Mouse (Mus musculus) frontal cortex, postnatal 25 days (tissue): ENCODE data around the gene Fbxl16.

Experiments
- DNase-seq, 2 experiments: peaks; one replicate each; pipeline ENCODE4 v3.0.0; 2022; ENCODE audit warnings: low spot score in 2 of 2

Fbxl16 gene

DNA sequence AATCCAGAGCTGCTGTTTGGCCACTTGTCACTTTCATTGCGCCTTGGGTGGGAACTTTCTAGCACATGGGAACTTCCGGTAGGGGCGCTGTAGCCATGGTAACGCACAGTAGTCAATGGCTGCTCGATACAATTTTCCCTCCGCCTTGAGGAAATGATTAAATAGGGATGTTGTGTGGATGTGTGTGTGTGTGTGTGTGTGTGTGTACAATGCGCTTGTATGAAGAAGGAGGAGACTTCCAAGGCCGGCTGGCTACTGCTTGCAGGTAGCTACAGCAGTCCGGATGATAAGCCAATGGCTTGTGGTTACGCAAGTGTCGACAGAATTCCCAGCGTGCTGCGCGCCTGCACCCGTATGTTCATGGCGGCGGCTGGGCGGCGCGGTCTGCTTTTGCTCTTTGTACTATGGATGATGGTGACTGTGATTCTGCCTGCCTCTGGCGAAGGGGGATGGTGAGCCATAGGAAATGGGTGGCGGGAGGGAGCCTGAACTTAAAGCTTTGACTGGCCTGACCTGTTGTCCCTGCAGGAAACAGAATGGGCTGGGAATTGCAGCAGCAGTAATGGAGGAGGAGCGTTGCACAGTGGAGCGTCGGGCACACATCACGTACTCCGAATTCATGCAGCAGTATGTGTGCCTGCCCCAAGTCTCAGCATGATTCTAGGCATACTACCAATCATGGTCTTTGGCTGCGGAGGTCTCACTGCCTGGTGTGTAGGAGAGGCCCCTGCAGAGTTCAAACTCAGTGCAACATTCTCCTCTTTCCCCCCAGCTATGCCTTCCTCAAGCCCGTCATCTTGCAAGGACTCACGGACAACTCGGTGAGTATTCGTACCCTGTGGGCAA lies 20.1 kb downstream of the Fbxl16 start, which contains the start of gene Jmjd8:
Jmjd8 (plus strand) TSS at position 156 of the 846 bp plus-strand sequence.
- DNase-seq = peak; percentile 73 to 75

GRCm38 (mm10) chr17:25829558-25830017 lies 20.7 kb downstream of the Fbxl16 start:
- DNase-seq = no peak

DNA sequence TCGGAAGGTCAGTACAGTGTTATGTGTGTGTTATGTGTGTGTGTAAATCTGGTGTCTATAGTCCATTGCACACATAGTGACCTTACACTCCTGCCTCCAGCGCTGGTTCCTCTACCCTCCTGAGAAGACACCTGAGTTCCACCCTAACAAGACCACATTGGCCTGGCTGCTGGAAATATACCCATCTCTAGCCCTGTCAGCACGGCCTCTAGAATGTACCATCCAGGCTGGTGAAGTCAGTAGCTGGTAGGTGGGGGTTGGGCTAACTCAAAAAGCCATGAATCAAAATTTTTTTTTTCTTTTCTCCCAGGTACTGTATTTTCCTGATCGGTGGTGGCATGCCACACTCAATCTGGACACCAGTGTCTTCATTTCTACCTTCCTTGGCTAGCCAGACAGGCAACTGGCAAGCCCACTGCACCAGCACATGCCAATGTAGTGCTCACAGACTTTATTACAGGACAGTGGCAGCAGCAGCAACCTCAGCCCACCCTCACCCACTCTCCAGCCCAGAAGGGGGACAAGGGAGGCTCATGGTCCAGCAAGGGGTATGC lies 21.4 kb downstream of the Fbxl16 start:
- DNase-seq = no peak

GRCm38 (mm10) chr17:25830806-25831431 lies 22.0 kb downstream of the Fbxl16 start:
- DNase-seq = no peak

- no peak for DNase-seq
Measured at GRCm38 (mm10) chr17:25831451-25832281, 22.8 kb downstream of the Fbxl16 start.

- peak; percentile 95 to 96 for DNase-seq
Measured at GRCm38 (mm10) chr17:25832436-25833290, 23.8 kb downstream of the Fbxl16 start.

DNA sequence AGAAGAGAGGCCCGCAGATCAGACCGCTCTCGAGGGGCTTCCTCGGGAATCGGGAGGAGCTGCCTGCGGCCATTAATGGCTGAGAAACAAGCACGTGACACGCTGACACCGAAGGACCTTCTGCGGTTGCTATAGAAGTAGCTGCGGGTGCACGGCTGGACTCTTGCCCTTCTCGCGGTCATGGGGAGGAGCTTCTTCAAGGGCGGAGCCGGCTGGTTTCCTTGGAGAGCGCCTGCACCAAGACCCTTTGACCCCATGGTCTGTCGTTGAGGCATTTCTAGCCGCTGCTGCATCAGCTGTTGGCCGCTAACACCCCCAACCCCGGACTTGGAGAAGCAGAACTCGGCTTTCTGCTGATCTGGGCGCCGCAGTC lies 24.4 kb downstream of the Fbxl16 start, which contains the start of gene Stub1:
Stub1 (minus strand) TSS at position 114 of the 373 bp plus-strand sequence.
- peak in 1 of 2 experiments; percentile 77 for DNase-seq

DNA sequence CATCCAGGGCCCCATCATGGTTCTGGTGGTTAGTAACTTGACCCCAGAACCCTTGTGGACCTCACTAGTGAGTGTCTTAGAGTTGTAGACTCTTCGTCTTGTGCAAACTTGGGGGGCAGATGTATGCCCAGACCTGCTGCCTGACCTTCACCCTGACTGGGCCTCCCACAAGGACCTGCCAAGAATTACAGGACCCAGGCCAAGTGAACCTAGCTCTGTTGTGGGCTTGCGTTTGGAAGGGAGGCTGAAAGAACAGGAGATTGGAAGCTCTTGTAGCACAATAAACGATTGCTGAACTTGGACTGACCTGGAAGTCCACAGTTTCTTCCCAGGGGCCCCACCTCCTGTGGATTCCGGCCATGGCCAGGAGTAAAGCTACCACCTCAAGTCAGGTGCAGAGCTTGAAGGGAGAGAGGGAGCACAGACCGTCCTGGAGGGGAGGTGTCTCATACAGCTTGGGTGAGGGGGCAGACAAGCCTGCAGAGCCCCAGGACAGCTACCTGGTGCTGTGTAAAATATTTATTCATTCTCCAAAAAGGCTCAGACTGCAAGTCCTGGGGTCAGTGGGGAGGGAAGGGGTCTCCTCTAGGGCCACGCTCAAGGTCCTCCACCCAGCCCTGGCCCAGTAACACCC lies 25.2 kb downstream of the Fbxl16 start:
- DNase-seq = no peak

DNA sequence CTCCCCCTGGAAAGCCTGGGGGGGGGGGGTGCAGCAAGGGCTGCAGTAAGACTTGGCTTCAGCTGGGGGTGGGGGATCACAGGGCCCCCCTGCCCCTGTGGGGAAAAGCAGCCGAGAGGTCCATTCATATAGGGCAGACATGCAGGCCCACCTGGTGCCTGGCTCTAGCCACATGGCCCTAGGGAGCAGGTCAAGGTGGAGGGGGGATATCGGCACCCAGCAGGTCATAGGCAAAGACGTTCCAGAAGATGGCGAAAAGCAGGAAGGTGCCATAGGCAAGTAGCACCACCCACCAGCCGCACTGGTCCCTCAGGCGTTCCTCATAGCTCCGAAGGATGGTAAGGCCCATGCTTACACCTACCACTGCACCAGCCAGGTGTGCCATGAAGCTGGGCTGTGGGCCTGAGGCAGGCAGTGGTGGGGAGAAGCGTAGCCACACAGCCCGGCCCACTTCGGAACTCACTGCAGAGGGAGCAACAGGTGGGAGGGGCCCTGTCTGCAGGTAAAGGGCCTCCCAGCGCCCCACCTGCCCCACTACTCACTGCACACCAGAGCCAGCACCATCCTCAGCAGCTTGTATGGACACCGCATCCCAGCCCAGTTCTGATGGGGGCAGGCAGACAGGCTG lies 25.8 kb downstream of the Fbxl16 start:
- no peak for DNase-seq

DNA sequence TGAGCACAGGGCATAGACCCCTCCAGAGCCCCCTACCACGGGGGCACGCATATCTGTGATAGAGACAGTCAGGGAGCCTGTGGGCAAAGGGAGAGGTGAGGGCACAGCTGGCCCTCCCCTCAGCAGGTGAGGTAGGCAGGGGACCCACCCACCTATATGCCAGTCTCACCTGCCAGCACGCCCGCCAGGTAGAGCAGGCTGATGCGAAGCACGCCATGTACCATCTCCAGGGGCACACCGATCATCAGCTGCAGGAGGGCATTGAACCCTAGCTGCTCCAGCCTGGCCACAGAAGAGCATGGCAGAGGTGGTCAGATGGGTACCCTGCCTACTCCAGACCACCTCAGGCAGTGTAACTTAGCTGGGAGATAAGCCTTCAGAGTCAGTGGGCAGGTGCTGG lies 26.4 kb downstream of the Fbxl16 start:
- DNase-seq = no peak

GRCm38 (mm10) chr17:25835816-25836215 lies 26.9 kb downstream of the Fbxl16 start:
- DNase-seq = no peak

DNA sequence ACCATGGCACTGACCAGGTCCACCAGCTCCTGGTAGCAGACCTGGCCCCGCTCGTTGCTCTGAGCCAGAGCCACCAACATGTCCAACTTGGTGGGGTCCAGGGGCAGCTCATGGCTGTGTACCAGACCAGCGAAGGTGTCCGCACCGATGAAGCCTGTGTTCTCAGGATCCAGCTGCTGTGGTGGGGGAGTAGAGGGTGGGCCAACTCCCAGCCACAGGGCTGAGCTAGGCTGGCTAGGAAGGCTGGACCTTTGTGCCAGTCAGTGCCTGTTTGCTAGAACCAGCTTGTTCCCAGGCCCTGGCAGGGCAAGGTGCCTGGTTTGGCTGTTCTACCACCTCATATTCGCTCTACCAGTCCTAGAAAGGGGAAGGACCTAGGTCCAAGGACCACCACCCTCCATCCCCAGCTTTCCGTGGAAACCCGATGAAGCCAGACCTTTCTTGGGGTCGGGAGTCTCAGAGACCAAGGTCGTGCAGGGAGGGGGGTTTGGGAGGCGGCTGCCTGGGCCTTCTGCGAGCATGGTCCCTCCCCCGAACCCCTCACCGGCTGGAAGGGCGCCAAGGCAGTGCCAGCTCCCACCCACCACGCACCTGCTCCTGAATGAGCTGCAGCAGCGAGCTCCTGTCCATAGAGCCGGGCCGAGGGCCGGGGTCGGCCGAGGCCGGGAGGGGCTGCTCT lies 27.7 kb downstream of the Fbxl16 start:
- DNase-seq = no peak

GRCm38 (mm10) chr17:25837076-25837410 lies 28.2 kb downstream of the Fbxl16 start, which contains the start of gene Rhbdl1:
Rhbdl1 (minus strand) TSS chr17:25837295.
- DNase-seq = peak; percentile 67 to 72

GRCm38 (mm10) chr17:25837533-25837932 lies 28.6 kb downstream of the Fbxl16 start:
- no peak for DNase-seq

DNA sequence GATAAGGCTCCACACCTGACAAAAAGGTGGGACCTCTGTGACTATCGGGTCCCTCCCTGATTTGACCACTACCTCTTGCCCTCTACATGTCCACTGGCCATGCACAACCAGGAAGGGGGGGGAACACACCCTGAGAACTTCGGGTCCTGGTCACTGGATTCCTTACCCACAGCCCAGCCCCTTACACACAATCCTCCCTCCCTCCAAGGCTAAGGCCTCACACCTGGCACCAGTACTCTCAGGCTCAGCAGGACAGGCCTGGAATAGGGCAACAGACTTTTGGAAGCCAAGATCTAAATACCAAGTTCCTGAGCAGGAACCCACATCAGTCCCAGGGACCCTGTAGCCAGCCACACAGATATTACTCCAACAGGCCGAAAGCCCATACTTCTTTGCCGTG lies 30.0 kb downstream of the Fbxl16 start:
- DNase-seq = no peak

- no peak for DNase-seq
Measured at GRCm38 (mm10) chr17:25839455-25840235, 30.8 kb downstream of the Fbxl16 start.

DNA sequence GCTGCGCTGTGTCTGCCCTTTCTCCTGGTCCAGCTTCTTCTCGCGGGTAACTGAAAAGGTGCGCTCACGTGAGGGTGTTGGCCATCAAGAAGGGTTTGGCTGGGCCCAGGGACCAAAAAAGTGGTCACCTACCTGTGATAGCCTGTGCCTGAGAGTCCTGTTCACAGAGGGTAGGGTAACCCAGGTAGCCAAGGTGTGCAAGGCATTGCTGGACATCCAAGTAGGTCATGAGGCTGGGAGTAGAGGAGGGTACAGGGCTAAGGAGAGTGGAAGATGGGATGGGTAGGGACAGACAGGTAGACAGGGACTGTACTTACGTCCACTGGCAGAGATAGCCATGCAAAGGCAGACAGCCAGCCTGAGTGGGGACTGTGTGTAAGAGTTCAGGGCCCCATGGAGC lies 31.6 kb downstream of the Fbxl16 start:
- DNase-seq = no peak

DNA sequence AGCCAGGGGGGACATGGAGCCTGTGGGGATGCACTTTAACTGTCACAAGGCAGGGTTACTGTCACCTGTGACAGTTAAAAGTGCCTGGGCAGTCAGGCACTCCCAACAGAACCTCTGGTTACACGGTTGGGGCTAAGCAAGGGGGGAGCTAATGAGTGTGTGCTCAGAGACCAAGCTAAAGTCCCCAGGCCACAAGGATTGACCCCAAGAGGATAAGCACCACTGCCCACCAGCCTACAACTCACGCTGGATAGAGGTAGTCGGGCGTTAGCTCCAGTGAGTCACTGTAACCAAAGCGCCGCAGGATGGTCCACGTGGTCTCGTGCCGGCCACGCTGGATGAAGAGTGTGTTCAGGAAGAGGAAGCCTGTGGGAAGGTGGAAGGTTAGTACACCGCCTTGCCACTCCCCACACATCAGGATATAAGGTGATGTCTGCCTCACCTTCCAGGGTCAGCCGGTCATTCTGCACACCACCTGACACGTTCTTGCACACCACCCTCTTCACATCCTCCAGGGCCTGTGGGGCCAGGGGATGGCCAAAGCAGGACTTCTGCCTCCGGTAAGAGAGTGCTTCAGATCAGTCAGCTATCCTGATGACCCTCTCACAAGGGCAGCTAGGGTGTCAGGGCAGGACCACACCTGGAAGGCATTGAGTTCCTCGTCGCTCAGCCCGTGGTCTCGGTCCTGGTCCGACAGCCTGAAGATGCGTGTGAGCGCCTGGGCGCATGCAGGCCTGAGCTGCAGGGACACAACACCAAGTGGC lies 32.4 kb downstream of the Fbxl16 start, which contains the start of gene Gm20683:
Gm20683 (minus strand) TSS at position 647 of the 764 bp plus-strand sequence.
- no peak for DNase-seq
